Mouse (Mus musculus) spleen, adult 2 months (tissue): ENCODE data around the gene Cnpy2. TPM values are rescaled to one million over a fixed set of nuclear protein-coding genes. Genes with fewer than 3 reads are reported as not detected.
A peak's percentile ranks its signal among the peaks of the same experiment; 100 is the strongest.

Experiments used
- DNase-seq, 2 experiments: peaks; one replicate each; pipeline versions ENCODE4 v3.0.0 to v3.0.0-alpha.2; 2012 to 2021; ENCODE audit warnings: low spot score in 2 of 2, low read depth in 1 of 2
- H3K27ac ChIP-seq: fragments of 200-500 bp; 2 replicates; pipeline ENCODE4 v1.5.1; 2012; ENCODE audit warnings: low read length, inconsistent platforms; ENCODE audit not compliant: insufficient read depth
- H3K27me3 ChIP-seq: fragments of 200-500 bp; 2 replicates; pipeline ENCODE4 v1.6.1; 2012; ENCODE audit warnings: mild to moderate bottlenecking, moderate library complexity, low read length, inconsistent platforms; ENCODE audit not compliant: control insufficient read depth, insufficient read depth
- H3K36me3 ChIP-seq: fragments of 200-500 bp; 2 replicates; pipeline ENCODE4 v1.6.1; 2012; ENCODE audit warnings: mild to moderate bottlenecking, low read length, inconsistent platforms; ENCODE audit not compliant: control insufficient read depth, insufficient read depth
- H3K4me1 ChIP-seq: fragments of 200-500 bp; 2 replicates; pipeline ENCODE4 v1.6.1; 2011; ENCODE audit warnings: inconsistent platforms; ENCODE audit not compliant: control insufficient read depth, insufficient read depth, insufficient read length
- H3K4me3 ChIP-seq: fragments of 200-500 bp; 2 replicates; pipeline ENCODE4 v1.5.1; 2011; ENCODE audit warnings: mild to moderate bottlenecking, inconsistent platforms; ENCODE audit not compliant: insufficient read depth, insufficient read length; ENCODE audit errors: extremely low read depth
- CTCF ChIP-seq: fragments of 200-500 bp; IDR thresholded peaks from 2 replicates; pipeline ENCODE4 v1.5.1; 2011; ENCODE audit warnings: mild to moderate bottlenecking, inconsistent platforms; ENCODE audit not compliant: insufficient read depth, insufficient read length, insufficient replicate concordance; ENCODE audit errors: extremely low read depth
- POLR2A ChIP-seq: fragments of 200-500 bp; IDR thresholded peaks from 2 replicates; pipeline ENCODE4 v1.6.1; 2011; ENCODE audit warnings: low read depth, low read length, inconsistent platforms
- WGBS: fragments of 180-500 bp; shearing (Covaris S2); methylation state at CpG from one replicate; pipeline ENCODE4 v1.1.7; 2018; 5-methylcytosine and 5-hydroxymethylcytosine counted together
- polyA plus RNA-seq: library from polyadenylated mRNA; depleted of rRNA; stranded (reverse); fragments of >200 nt; gene quantifications from 2 replicates; pipeline ENCODE4 v1.2.3, GENCODE M21; 2012

Gene Cnpy2
- polyA plus RNA-seq, 1 experiment, result 15.9 TPM

GRCm38 (mm10) chr10:128344568-128345275, 22.5 kb downstream of the Cnpy2 start:
- peak; percentile 56 to 65 for DNase-seq
- no peaks in the 10 kb centered on the region for H3K27me3 ChIP-seq
- H3K27ac ChIP-seq, result peak overlapping the region; percentile 40
- 3% methylated on average over 7 of the region's 7 CpGs for WGBS
- peaks cover 8% of the 10 kb centered on the region; the same call in 1 of the 2 replicates for H3K4me1 ChIP-seq
- H3K4me3 ChIP-seq, result no peak overlapping the region
- TF ChIP-seq CTCF (no peak), POLR2A (no peak)
- H3K36me3 ChIP-seq, result no peaks in the 10 kb centered on the region

GRCm38 (mm10) chr10:128347541-128347940, 25.3 kb downstream of the Cnpy2 start:
- DNase-seq, result no peak
- no peak overlapping the region for H3K27ac ChIP-seq

GRCm38 (mm10) chr10:128358796-128359195, 36.5 kb downstream of the Cnpy2 start:
- WGBS, result 46% methylated on average over 2 of the region's 2 CpGs
- peak in 1 of 2 experiments; percentile 50 for DNase-seq
- Histone ChIP-seq H3K36me3 (peaks cover 30% of the 10 kb centered on the region), H3K4me3 (no peak overlapping the region), H3K27me3 (no peaks in the 10 kb centered on the region), H3K4me1 (no peaks in the 10 kb centered on the region), H3K27ac (no peak overlapping the region)
- no peak for TF ChIP-seq POLR2A
- peak; percentile 20; the same call in 1 of the 2 replicates for TF ChIP-seq CTCF

More at GRCm38 (mm10) chr10:128347541-128347940, 25.3 kb downstream of the Cnpy2 start:
- TF ChIP-seq CTCF (no peak), POLR2A (no peak)
- Histone ChIP-seq H3K4me1 (peaks cover 8% of the 10 kb centered on the region; the same call in 1 of the 2 replicates), H3K27me3 (no peaks in the 10 kb centered on the region), H3K36me3 (peaks cover 19% of the 10 kb centered on the region), H3K4me3 (no peak overlapping the region)
- WGBS, result 93% methylated on average over 8 of the region's 8 CpGs

GRCm38 (mm10) chr10:128359226-128359625, 37.0 kb downstream of the Cnpy2 start:
- TF ChIP-seq POLR2A (no peak), CTCF (no peak)
- Histone ChIP-seq H3K27ac (no peak overlapping the region), H3K27me3 (no peaks in the 10 kb centered on the region), H3K4me3 (no peak overlapping the region), H3K36me3 (peaks cover 26% of the 10 kb centered on the region), H3K4me1 (no peaks in the 10 kb centered on the region)
- WGBS, result 79% methylated on average over 6 of the region's 6 CpGs
- no peak for DNase-seq

- WGBS, result 95% methylated on average over 6 of the region's 6 CpGs
- Histone ChIP-seq H3K4me3 (no peak overlapping the region), H3K4me1 (no peaks in the 10 kb centered on the region)
Measured at GRCm38 (mm10) chr10:128361836-128362235, 39.6 kb downstream of the Cnpy2 start.

GRCm38 (mm10) chr10:128362568-128362967, 40.3 kb downstream of the Cnpy2 start:
- H3K36me3 ChIP-seq, result peaks cover 22% of the 10 kb centered on the region
- no peaks in the 10 kb centered on the region for H3K27me3 ChIP-seq
- H3K27ac ChIP-seq, result no peak overlapping the region
- no peak for TF ChIP-seq CTCF
- TF ChIP-seq POLR2A, result no peak
- 69% methylated on average over 3 of the region's 3 CpGs for WGBS
- H3K4me3 ChIP-seq, result no peak overlapping the region
- H3K4me1 ChIP-seq, result no peaks in the 10 kb centered on the region; the same call in 1 of the 2 replicates
- no peak for DNase-seq

More at GRCm38 (mm10) chr10:128361836-128362235, 39.6 kb downstream of the Cnpy2 start:
- peaks cover 22% of the 10 kb centered on the region for H3K36me3 ChIP-seq
- DNase-seq, result no peak
- H3K27ac ChIP-seq, result no peak overlapping the region
- no peak for TF ChIP-seq POLR2A
- no peak for TF ChIP-seq CTCF
- no peaks in the 10 kb centered on the region for H3K27me3 ChIP-seq

- H3K27ac ChIP-seq, result peak overlapping the region; percentile 84
- DNase-seq, result no peak
- no peaks in the 10 kb centered on the region; the same call in 1 of the 2 replicates for H3K4me1 ChIP-seq
- TF ChIP-seq POLR2A (no peak), CTCF (no peak)
- H3K36me3 ChIP-seq, result peaks cover 2% of the 10 kb centered on the region; the same call in 1 of the 2 replicates
- H3K27me3 ChIP-seq, result no peaks in the 10 kb centered on the region
- peak overlapping the region; percentile 63 for H3K4me3 ChIP-seq
- WGBS, result 18% methylated on average over 19 of the region's 19 CpGs
Measured at GRCm38 (mm10) chr10:128367899-128368401, 45.7 kb downstream of the Cnpy2 start.
